Mouse (Mus musculus): ENCODE data around the gene Defb6.

Defb6 gene

DNA sequence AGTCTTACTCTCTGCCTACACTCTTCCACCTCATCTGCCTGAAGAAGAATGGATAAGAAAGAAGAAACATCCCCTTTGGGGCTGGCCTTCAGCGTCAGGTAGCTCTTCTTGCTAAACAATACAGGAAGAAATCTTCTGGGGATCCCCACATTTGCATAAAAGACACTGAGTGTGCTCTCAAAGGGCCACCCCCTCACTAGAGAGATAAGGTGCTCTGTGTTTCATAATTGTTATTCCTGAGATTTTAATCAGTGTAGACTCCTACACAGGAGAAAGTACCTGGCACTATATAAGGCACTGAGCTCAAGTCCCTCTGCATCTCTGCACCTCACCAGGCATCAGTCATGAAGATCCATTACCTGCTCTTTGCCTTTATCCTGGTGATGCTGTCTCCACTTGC, at the start of gene Defb6:
Gene Defb6 (plus strand): TSS at position 318 of the 400 bp plus-strand sequence.
- DNase-seq (ENCODE audit: low read depth, low spot score): no peak

DNA sequence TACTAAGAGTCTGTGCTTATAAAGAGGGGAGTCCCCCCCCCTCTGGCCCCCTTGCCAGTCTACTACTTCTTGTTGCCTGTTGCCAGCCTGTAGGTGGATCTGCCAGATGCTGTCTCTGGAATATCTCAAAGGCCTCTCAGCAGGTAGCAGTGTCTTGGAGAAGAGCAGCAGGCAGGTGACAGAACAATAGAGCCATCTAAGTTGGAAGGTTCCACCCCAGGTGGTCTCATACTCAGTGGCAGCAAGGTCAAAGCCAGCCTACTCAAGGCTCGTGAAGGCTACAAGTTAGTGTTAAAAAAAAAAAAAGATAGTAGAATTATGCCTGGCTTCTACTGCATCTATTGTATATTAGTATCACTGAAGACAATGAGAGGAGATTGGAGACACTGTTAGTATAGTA, 12.8 kb downstream of the Defb6 start:
- no peak for DNase-seq (ENCODE audit: low read depth, low spot score)

DNA sequence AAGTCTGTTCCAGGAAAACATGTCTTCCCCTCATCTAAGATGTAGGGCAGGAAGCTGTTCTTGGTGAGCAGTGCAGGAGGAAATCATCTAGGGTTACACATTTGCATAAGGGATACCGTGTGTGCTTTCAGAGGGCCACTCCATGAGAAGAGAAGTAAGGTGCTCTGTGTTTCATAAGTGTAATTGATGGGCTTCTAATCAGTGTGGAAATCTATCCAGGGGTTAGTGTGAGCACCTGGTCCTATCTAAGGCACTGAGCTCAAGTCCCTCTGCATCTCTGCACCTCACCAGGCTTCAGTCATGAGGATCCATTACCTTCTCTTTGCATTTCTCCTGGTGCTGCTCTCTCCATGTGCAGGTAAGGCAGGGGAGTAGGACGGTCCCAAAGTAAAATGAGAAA, 14.3 kb downstream of the Defb6 start, which contains the start of gene Defb46:
Gene Defb46 (plus strand): TSS at position 301 of the 400 bp plus-strand sequence.
- DNase-seq (ENCODE audit: low read depth, low spot score): no peak

GRCm38 (mm10) chr8:19247280-19247679, 22.0 kb downstream of the Defb6 start, which contains the start of gene Defb5:
TSS of gene Defb5 (plus strand) at chr8:19247580.
- no peak for DNase-seq (ENCODE audit: low read depth, low spot score)

DNA sequence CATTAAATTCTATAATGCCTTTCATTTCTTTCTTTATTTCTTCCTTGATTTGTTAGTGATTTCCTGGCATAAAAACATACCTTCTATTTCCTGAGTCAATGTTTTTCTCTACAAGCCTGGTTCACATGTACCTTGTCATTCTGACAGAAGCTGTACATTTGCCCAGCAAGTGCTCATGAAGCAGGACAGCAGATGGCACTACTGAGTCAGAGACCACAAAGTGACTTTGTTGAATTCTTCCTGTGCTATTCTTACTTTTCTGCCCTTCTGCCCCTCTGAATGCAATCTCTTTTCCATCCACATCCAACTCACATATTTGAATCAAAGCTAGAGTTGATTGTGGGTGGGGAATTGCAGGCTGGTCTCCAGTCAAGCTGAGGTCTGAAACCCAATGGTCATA, 32.9 kb downstream of the Defb6 start:
- DNase-seq (ENCODE audit: low read depth, low spot score): no peak

GRCm38 (mm10) chr8:19259667-19260066, 34.4 kb downstream of the Defb6 start:
- no peak for DNase-seq (ENCODE audit: low read depth, low spot score)

All from 3T3-L1 (cell line).